Mouse (Mus musculus) brain, embryonic 14.5 days (tissue): ENCODE measurements around the gene Lin37.

Experiments used
- CTCF ChIP-seq: fragments of 200-500 bp; IDR thresholded peaks from 2 replicates; pipeline ENCODE4 v1.5.1; 2012; ENCODE audit warnings: inconsistent platforms, mild to moderate bottlenecking, moderate library complexity, borderline replicate concordance; ENCODE audit not compliant: insufficient read depth, insufficient read length; ENCODE audit errors: extremely low read depth
- POLR2A ChIP-seq: fragments of 200-500 bp; IDR thresholded peaks from 2 replicates; pipeline ENCODE4 v1.6.1; 2012; ENCODE audit warnings: mild to moderate bottlenecking, inconsistent platforms, borderline replicate concordance; ENCODE audit not compliant: poor library complexity, insufficient read depth, insufficient read length, severe bottlenecking; ENCODE audit errors: extremely low read depth

- TF ChIP-seq CTCF (no peak), POLR2A (no peak)
Measured at GRCm38 (mm10) chr7:30586455-30587020, 26.9 kb upstream of the Lin37 start.
